Comparison of ENCODE assay signal across 8 mouse cellular contexts in genomic region chr1:87900979-87901378, GRCm38 (mm10). TPM values are rescaled to one million over a fixed set of nuclear protein-coding genes. Genes with fewer than 3 reads are reported as not detected.
DNase-seq lines count a peak whose midpoint lies in the region; ATAC-seq lines count a peak whose summit lies in the region.
"Had no signal": no experiment of that assay in that cellular context is flagged by ENCODE, and none has a peak within 500 bp of the region (broad histone marks: within the 10 kb centered on the region; RNA-seq: fewer than 3 reads in every experiment).

No protein-coding gene starts in this region.

- H3K27me3 ChIP-seq in intestine, embryonic 16.5 days (replicated peaks; ENCODE audit: control insufficient read depth, insufficient read depth, low read length) = no peaks in the 10 kb centered on the region
- H3K27me3 ChIP-seq: embryonic facial prominence, embryonic 12.5 days had no signal

- ATAC-seq in intestine, embryonic 16.5 days = peak; percentile 65

- H3K9ac ChIP-seq in intestine, embryonic 16.5 days (ENCODE audit: low read depth, low read length) = no peak overlapping the region
- H3K9ac ChIP-seq: embryonic facial prominence, embryonic 12.5 days had no signal

- no peaks in the 10 kb centered on the region for H3K9me3 ChIP-seq in intestine, embryonic 16.5 days (ENCODE audit: control insufficient read depth, low read length)
- H3K9me3 ChIP-seq: embryonic facial prominence, embryonic 12.5 days had no signal

- no peak overlapping the region for H3K4me2 ChIP-seq in intestine, embryonic 16.5 days (ENCODE audit: low read depth, low read length)
- H3K4me2 ChIP-seq: embryonic facial prominence, embryonic 12.5 days had no signal

- 82% methylated on average over 6 of the region's 6 CpGs for WGBS in intestine, embryonic 16.5 days

- H3K4me1 ChIP-seq in intestine, embryonic 16.5 days (ENCODE audit: control insufficient read depth, insufficient read depth, low read length) = 0 out of 2 replicates have a peak, but pooled peaks cover 5% of the 10 kb centered on the region
- H3K4me1 ChIP-seq: embryonic facial prominence, embryonic 12.5 days had no signal

- DNase-seq in adrenal gland, adult (ENCODE audit: inconsistent age in 2 of 2, low spot score in 1 of 2) = peak; percentile 59 to 78
- DNase-seq in gastrocnemius, adult 8-10 months (ENCODE audit: low spot score in 2 of 2) = peak; percentile 49 to 72
- peak; percentile 65 for DNase-seq in lung, postnatal 25 days (ENCODE audit: low spot score)
- DNase-seq in spleen, adult 12 weeks (ENCODE audit: low spot score) = no peak
- no peak for DNase-seq in urinary bladder, adult 2 months (ENCODE audit: low spot score)
- DNase-seq in urinary bladder, postnatal 25 days (ENCODE audit: low spot score) = no peak

- no peak overlapping the region for H3K4me3 ChIP-seq in intestine, embryonic 16.5 days (ENCODE audit: low read length)
- H3K4me3 ChIP-seq: embryonic facial prominence, embryonic 12.5 days had no signal

- H3K27ac ChIP-seq in intestine, embryonic 16.5 days (ENCODE audit: low read length) = peak overlapping the region; percentile 13; the same call in 1 of the 2 replicates
- H3K27ac ChIP-seq: embryonic facial prominence, embryonic 12.5 days had no signal

- no peaks in the 10 kb centered on the region for H3K36me3 ChIP-seq in intestine, embryonic 16.5 days (ENCODE audit: control insufficient read depth, insufficient read depth, low read length)
- H3K36me3 ChIP-seq: embryonic facial prominence, embryonic 12.5 days had no signal

RNA-seq across cellular contexts. Expression of gene Dgkd, which starts 47.9 kb away (rescaled TPM):
- 10 to 100 TPM; 23.4 to 30.2 (median 28.0) TPM for total RNA-seq in gastrocnemius, adult 8-10 months (2022)
- polyA plus RNA-seq in intestine, embryonic 16.5 days (2015; fragmentation: Nextera tagmentation; extraction: Ambion mirVana) = 24.0 and 26.9 TPM in 2 replicates
- polyA plus RNA-seq in urinary bladder, adult 2 months (2012; rRNA removed) = 22.2 and 22.5 TPM in 2 replicates

Comparison
In these comparisons a context has a peak if more than half of its experiments do, and no peak if none do; other contexts are left out.
1. DNase-seq: peak in adrenal gland, adult (2 of 2), gastrocnemius, adult 8-10 months (2 of 2) and lung, postnatal 25 days (single experiment); none in spleen, adult 12 weeks (single experiment), urinary bladder, adult 2 months (single experiment) and urinary bladder, postnatal 25 days (single experiment).